Mouse (Mus musculus) c-Kit-positive CD71-positive TER-119-negative erythroid progenitor cells, embryonic 14.5 days (primary cell): ENCODE results near the gene Olfr763.
"Not testable (repeated sequence)": the region's sequence is repeated elsewhere in the genome, so short reads cannot be mapped to it uniquely, and the experiment has no call there.

ENCODE experiments used
- DNase-seq: peaks from one replicate; pipeline ENCODE4 v3.0.0-alpha.2; 2013; ENCODE audit warnings: low read depth

The Olfr763 gene

GRCm38 (mm10) chr10:129039796-129040195, 29.2 kb downstream of the Olfr763 start, which contains the start of gene Olfr764-ps1:
TSS of gene Olfr764-ps1 (minus strand) at chr10:129039896.
- DNase-seq: no peak

GRCm38 (mm10) chr10:129049898-129050297, 39.3 kb downstream of the Olfr763 start, which contains the start of gene Olfr765:
TSS of gene Olfr765 (minus strand) at chr10:129049998.
- not testable (repeated sequence) for DNase-seq
